Mouse (Mus musculus): ENCODE data around the gene Myo10. TPM values are rescaled to one million over a fixed set of nuclear protein-coding genes. Genes with fewer than 3 reads are reported as not detected.

The Myo10 gene
- 45.4 and 51.9 TPM in 2 replicates for polyA plus RNA-seq (2012; rRNA removed)

- under 1% methylated on average over 53 of the region's 53 CpGs for WGBS
- TF ChIP-seq POLR2A (IDR thresholded peaks at IDR 0.05; ENCODE audit: low read depth, low read length): peak; percentile 92
- TF ChIP-seq CTCF (conservative IDR thresholded peaks at IDR 0.05; ENCODE audit: insufficient read depth, insufficient read length, low read depth, low read length): no peak
- Histone ChIP-seq H3K27me3 (replicated peaks; ENCODE audit: control insufficient read depth, insufficient read depth, low read length) (no peaks in the 10 kb centered on the region), H3K4me1 (ENCODE audit: control insufficient read depth, insufficient read depth, low read length) (peaks cover 9% of the 10 kb centered on the region; the same call in 1 of the 2 replicates), H3K4me3 (ENCODE audit: insufficient read depth, low read depth, low read length) (peak within 1 kb of the TSS; percentile 67), H3K36me3 (ENCODE audit: control insufficient read depth, insufficient read depth, low read length) (no peaks in the 10 kb centered on the region), H3K27ac (ENCODE audit: insufficient read depth, low read depth, low read length) (peak within 1 kb of the TSS; percentile 80)
- peak; percentile 100 for DNase-seq
These were observed at the start of gene Myo10 for GRCm38 (mm10) chr15:25622200-25622866. TSS of gene Myo10 (plus strand) at chr15:25622525.

GRCm38 (mm10) chr15:25573113-25573512 is 49.2 kb upstream of the Myo10 start:
- Histone ChIP-seq H3K4me1 (ENCODE audit: control insufficient read depth, insufficient read depth, low read length) (no peaks in the 10 kb centered on the region), H3K27ac (ENCODE audit: insufficient read depth, low read depth, low read length) (no peak overlapping the region), H3K4me3 (ENCODE audit: insufficient read depth, low read depth, low read length) (no peak overlapping the region), H3K36me3 (ENCODE audit: control insufficient read depth, insufficient read depth, low read length) (no peaks in the 10 kb centered on the region), H3K27me3 (replicated peaks; ENCODE audit: control insufficient read depth, insufficient read depth, low read length) (no peaks in the 10 kb centered on the region)
- no peak for DNase-seq
- WGBS: 52% methylated on average over 3 of the region's 3 CpGs
- TF ChIP-seq POLR2A (IDR thresholded peaks at IDR 0.05; ENCODE audit: low read depth, low read length): no peak
- TF ChIP-seq CTCF (conservative IDR thresholded peaks at IDR 0.05; ENCODE audit: insufficient read depth, insufficient read length, low read depth, low read length): no peak

GRCm38 (mm10) chr15:25573876-25574601 is 48.3 kb upstream of the Myo10 start:
- 72% methylated on average over 7 of the region's 7 CpGs for whole genome bisulfite sequencing
- no peak for DNase-seq
- Histone ChIP-seq H3K4me3 (ENCODE audit: insufficient read depth, low read depth, low read length) (no peak overlapping the region), H3K36me3 (ENCODE audit: control insufficient read depth, insufficient read depth, low read length) (no peaks in the 10 kb centered on the region), H3K27me3 (replicated peaks; ENCODE audit: control insufficient read depth, insufficient read depth, low read length) (no peaks in the 10 kb centered on the region), H3K27ac (ENCODE audit: insufficient read depth, low read depth, low read length) (no peak overlapping the region), H3K4me1 (ENCODE audit: control insufficient read depth, insufficient read depth, low read length) (no peaks in the 10 kb centered on the region)
- no peak for TF ChIP-seq CTCF (conservative IDR thresholded peaks at IDR 0.05; ENCODE audit: insufficient read depth, insufficient read length, low read depth, low read length)
- TF ChIP-seq POLR2A (IDR thresholded peaks at IDR 0.05; ENCODE audit: low read depth, low read length): no peak

GRCm38 (mm10) chr15:25577327-25578051 is 44.8 kb upstream of the Myo10 start:
- Histone ChIP-seq H3K4me3 (ENCODE audit: insufficient read depth, low read depth, low read length) (no peak overlapping the region), H3K36me3 (ENCODE audit: control insufficient read depth, insufficient read depth, low read length) (no peaks in the 10 kb centered on the region), H3K27ac (ENCODE audit: insufficient read depth, low read depth, low read length) (no peak overlapping the region), H3K27me3 (replicated peaks; ENCODE audit: control insufficient read depth, insufficient read depth, low read length) (no peaks in the 10 kb centered on the region), H3K4me1 (ENCODE audit: control insufficient read depth, insufficient read depth, low read length) (no peaks in the 10 kb centered on the region)
- no peak for DNase-seq
- TF ChIP-seq POLR2A (IDR thresholded peaks at IDR 0.05; ENCODE audit: low read depth, low read length) (no peak), CTCF (conservative IDR thresholded peaks at IDR 0.05; ENCODE audit: insufficient read depth, insufficient read length, low read depth, low read length) (no peak)
- WGBS: 72% methylated on average over 8 of the region's 8 CpGs

- TF ChIP-seq CTCF (conservative IDR thresholded peaks at IDR 0.05; ENCODE audit: insufficient read depth, insufficient read length, low read depth, low read length): no peak
- no peak for TF ChIP-seq POLR2A (IDR thresholded peaks at IDR 0.05; ENCODE audit: low read depth, low read length)
- Histone ChIP-seq H3K4me1 (ENCODE audit: control insufficient read depth, insufficient read depth, low read length) (no peaks in the 10 kb centered on the region), H3K27me3 (replicated peaks; ENCODE audit: control insufficient read depth, insufficient read depth, low read length) (no peaks in the 10 kb centered on the region), H3K27ac (ENCODE audit: insufficient read depth, low read depth, low read length) (no peak overlapping the region), H3K36me3 (ENCODE audit: control insufficient read depth, insufficient read depth, low read length) (no peaks in the 10 kb centered on the region), H3K4me3 (ENCODE audit: insufficient read depth, low read depth, low read length) (no peak overlapping the region)
- 90% methylated on average over 4 of the region's 4 CpGs for WGBS
- DNase-seq: no peak
These were observed 44.0 kb upstream of the Myo10 start for GRCm38 (mm10) chr15:25578369-25578768.

GRCm38 (mm10) chr15:25580731-25581130 is 41.6 kb upstream of the Myo10 start:
- TF ChIP-seq CTCF (conservative IDR thresholded peaks at IDR 0.05; ENCODE audit: insufficient read depth, insufficient read length, low read depth, low read length) (no peak), POLR2A (IDR thresholded peaks at IDR 0.05; ENCODE audit: low read depth, low read length) (no peak)
- H3K4me3 ChIP-seq (ENCODE audit: insufficient read depth, low read depth, low read length): no peak overlapping the region
- H3K4me1 ChIP-seq (ENCODE audit: control insufficient read depth, insufficient read depth, low read length): no peaks in the 10 kb centered on the region
- peak; percentile 34 for DNase-seq
- no peak overlapping the region for H3K27ac ChIP-seq (ENCODE audit: insufficient read depth, low read depth, low read length)
- no peaks in the 10 kb centered on the region for H3K36me3 ChIP-seq (ENCODE audit: control insufficient read depth, insufficient read depth, low read length)
- WGBS: 57% methylated on average over 6 of the region's 6 CpGs
- no peaks in the 10 kb centered on the region for H3K27me3 ChIP-seq (replicated peaks; ENCODE audit: control insufficient read depth, insufficient read depth, low read length)

- DNase-seq: no peak
- no peaks in the 10 kb centered on the region for H3K36me3 ChIP-seq (ENCODE audit: control insufficient read depth, insufficient read depth, low read length)
- WGBS: 73% methylated on average over 6 of the region's 6 CpGs
- no peak overlapping the region for H3K27ac ChIP-seq (ENCODE audit: insufficient read depth, low read depth, low read length)
- no peak overlapping the region for H3K4me3 ChIP-seq (ENCODE audit: insufficient read depth, low read depth, low read length)
- TF ChIP-seq POLR2A (IDR thresholded peaks at IDR 0.05; ENCODE audit: low read depth, low read length): no peak
- no peak for TF ChIP-seq CTCF (conservative IDR thresholded peaks at IDR 0.05; ENCODE audit: insufficient read depth, insufficient read length, low read depth, low read length)
- H3K4me1 ChIP-seq (ENCODE audit: control insufficient read depth, insufficient read depth, low read length): no peaks in the 10 kb centered on the region
- no peaks in the 10 kb centered on the region for H3K27me3 ChIP-seq (replicated peaks; ENCODE audit: control insufficient read depth, insufficient read depth, low read length)
These were observed 40.3 kb upstream of the Myo10 start for GRCm38 (mm10) chr15:25582055-25582454.

All from kidney, adult 2 months (tissue).